Mouse (Mus musculus) left cerebral cortex, postnatal 4 days (tissue): ENCODE results near the gene Lingo2. TPM values are rescaled to one million over a fixed set of nuclear protein-coding genes. Genes with fewer than 3 reads are reported as not detected.
"Not testable (repeated sequence)": the region's sequence is repeated elsewhere in the genome, so short reads cannot be mapped to it uniquely, and the experiment has no call there.

Source experiments
- DNase-seq: peaks from one replicate; pipeline ENCODE4 v3.0.0-alpha.2; 2022
- intact Hi-C: fragments of 180-260 bp; cut with DNase I; formaldehyde crosslinking; loops from one replicate; pipeline ENCODE4 v1.15.1; 2025
- total RNA-seq, 2 experiments: library from RNA; stranded (reverse); gene quantifications; 2 replicates each; pipeline ENCODE4 v1.2.3; 2021

The Lingo2 gene
- total RNA-seq, 2 experiments from 2014 or later, result 66.0 to 68.2 TPM

GRCm38 (mm10) chr4:36170099-36170498 lies 781.4 kb downstream of the Lingo2 start:
- intact Hi-C loops, result no loop called here
- no peak for DNase-seq

DNA sequence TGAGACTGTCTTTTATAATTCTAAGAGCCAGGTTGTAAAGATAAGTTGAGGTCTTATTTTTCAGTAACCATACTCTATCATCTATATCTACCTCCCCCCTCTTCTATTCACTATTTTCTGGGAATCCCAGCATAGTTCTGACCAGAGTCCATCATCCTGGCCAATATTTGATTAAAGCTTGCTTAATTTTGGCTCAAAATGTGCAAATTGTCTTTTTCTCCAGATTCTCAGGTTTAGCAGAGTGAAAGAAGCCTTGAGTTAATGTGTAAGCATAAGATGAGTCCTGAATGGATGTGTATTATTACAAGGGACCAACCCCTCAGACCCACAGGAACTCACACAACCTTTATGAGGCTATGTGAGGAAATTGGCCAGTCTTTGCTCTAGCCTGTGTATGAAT lies 820.2 kb downstream of the Lingo2 start:
- intact Hi-C loops, result no loop called here
- no peak for DNase-seq

GRCm38 (mm10) chr4:36095482-36095881 lies 856.1 kb downstream of the Lingo2 start:
- DNase-seq, result no peak
- intact Hi-C loops, result no loop called here

- DNase-seq, result no peak
- intact Hi-C loops, result no loop called here
Measured at GRCm38 (mm10) chr4:36081095-36081852, 870.3 kb downstream of the Lingo2 start.

DNA sequence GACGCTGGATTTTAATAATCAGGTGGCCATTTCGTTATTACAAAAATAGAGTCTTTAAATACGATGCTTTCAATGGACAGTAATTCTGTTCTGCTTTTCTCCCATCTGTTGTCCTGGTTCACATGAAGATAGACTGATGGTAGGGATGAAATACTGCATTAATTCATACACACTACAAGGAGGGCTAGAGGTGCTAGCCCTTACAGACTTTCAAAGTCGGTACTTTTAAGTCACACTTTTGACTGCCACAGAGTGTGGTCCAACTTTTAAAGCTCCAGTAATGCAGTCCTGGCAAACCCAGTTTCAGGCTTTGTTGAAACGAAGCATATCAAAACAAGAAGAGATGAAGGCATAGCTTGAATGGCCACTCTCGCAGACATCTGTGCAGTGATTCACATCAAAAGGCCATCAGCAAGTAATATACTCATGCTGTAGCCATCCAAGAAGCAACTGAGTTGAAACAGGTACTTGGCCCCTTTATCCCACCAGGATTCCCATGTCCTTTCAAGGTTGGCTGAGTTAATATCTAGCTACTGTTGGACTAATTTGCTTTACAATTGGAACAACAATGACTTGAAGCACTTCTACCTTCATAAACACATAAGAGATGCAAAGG lies 872.5 kb downstream of the Lingo2 start:
- DNase-seq, result no peak
- intact Hi-C loops, result no loop called here

DNA sequence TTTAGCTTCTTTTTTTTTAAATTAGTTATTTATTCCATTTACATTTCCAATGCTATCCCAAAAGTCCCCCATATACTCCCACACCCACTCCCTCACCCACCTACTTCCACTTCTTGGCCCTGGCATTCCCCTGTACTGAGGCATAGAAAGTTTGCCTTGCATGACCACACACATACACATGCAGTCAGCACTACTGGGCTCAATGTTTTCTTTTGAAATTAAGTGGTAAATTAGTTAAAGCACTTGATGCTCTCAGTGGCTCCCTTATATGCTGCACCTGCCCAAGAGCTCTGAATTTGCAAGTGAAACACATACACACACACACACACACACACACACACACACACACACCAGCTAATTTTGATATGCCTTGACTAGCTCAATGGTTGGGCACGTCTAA lies 886.8 kb downstream of the Lingo2 start:
- DNase-seq, intact Hi-C loops: not testable (repeated sequence)

DNA sequence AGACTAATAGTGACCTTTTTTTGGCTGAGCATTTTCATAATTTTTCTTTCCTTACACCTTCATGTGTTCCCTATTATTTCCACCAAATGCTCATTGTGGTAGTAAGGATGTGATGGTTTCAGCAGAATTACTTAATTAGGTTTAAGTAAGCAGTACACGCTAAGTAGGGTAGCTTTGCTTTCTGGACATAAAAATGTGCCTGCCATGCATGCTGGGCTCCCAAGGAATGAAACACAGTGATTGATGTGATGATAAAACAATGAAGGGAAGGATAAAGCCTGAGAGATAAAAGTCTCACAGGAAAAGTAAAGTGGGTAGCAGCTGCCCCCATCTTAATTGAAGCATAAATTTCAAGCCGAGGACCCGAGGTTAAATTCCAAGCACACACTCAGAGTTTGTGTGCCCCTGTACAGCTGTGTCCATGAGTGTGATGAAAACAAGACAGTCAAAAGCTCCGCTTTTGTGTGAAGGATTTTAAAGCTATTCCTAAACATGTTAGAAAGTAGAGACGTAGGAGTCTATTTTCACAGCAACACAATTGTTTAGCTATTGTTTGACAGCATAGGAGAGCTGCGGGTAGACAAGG lies 898.7 kb downstream of the Lingo2 start:
- intact Hi-C loops, result no loop called here
- no peak for DNase-seq

DNA sequence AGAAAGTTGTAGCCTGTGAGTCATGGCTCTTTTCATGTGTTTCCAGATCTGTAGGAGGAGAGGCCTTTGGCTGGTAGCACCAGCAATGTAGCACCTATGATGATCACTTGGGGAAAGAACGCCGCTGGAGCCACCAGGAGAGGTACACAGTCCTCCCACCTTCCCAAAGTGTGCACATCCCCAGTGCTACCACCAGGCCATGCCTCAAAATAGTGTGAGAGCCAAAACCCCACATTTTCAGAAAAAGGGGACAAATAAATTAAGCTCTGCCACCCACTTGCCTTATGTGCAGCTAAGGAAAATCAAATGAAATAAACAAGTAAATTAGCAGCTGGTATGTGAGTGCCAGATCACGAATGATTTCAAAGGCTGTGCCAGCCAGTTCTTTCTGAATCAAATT lies 911.2 kb downstream of the Lingo2 start:
- intact Hi-C loops, result no loop called here
- no peak for DNase-seq

DNA sequence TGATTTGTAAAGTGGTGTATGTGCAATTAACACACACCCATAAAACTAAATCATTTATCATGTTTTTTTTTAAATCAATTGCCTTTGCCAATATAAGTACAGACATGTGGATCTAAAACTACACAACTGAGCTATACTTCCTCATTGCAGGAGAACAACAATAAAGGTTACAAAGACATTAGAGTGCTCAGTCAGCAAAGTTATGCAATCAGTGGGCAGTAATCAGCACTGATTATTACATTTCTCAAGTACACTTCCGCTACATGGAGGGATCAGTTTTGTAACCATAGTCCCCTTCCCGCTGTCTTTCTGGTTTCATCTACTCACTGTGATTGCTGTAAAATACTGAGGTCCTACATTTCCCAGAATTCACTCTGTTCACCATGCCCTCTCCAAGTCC lies 912.8 kb downstream of the Lingo2 start:
- no peak for DNase-seq
- intact Hi-C loops, result no loop called here

DNA sequence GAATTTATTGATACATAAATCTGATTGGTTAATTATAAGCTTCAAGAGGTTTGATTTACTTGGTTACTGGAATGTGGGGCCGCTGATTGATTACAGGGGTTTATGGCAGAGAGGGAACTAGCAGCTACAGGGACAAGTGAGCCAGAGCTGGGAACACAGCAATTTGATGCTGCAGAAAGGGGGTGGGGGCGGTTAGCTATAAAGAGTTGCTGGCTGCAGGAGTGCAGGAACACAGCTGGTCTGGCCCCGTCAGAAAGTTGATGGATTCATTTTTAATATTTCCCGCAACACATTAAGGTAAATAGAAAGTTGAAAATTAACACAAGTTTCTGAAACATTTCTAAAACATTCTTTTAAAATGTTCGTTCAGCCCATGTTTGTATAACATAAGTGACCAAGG lies 919.5 kb downstream of the Lingo2 start:
- intact Hi-C loops, result no loop called here
- DNase-seq, result no peak

- intact Hi-C loops, result no loop called here
- DNase-seq, result no peak
Measured at GRCm38 (mm10) chr4:36014181-36014580, 937.4 kb downstream of the Lingo2 start.

DNA sequence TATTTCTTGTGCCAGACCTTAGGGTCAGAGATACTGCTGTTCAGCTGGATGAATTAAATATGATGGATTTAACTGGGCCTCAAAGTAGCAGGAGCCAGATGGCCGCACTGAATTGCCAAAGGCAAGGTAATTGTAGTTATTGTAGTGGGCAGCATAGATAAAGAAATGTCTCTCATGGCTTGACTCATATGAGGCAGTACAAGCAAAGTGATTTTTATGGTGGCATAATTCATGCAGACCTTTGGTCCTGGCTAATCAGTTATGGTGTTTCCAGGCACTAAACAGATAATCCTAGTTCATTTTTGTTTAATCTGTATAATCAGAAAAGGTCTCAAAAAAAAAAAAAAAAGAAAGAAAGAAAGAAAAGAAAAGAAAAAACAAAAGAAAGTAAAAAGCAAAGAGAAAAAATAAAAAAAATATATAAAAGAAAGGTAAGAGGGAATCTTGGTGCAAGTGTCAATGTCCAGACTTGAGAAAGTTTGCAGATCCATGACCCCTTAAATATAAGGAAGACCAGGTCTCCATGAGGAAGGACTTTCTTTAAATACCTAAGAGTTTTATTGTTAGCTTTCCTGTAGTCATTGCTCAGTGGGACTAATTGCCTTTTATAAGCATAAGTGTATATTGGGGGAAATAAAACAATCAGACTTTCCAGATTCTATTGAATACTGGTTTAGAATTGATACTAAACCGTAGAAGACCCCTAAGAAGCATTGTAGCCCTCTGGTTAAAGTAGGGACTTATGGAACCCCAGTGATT lies 959.4 kb downstream of the Lingo2 start:
- peak; percentile 19 for DNase-seq
- intact Hi-C loops, result no loop called here

DNA sequence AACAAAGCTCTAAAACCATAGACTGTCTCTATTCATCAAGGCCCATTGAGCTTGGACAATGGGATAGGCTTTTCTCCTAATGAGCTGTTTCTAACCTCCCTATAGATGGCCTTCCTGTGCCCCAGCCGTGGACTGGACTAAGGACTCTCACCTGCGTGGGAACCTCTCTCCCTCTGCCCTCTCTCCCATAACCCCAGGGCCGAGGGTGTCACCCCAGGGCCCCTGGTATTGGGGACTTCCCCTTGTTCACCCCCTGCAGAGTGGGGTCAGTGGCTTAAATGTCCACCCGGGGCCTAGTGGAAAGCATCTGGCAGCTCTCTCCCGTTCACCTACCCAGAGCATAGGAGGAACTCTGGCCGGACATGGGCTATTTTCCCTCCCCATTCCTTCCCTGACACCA lies 965.5 kb downstream of the Lingo2 start:
- intact Hi-C loops, result no loop called here
- DNase-seq, result no peak

GRCm38 (mm10) chr4:35963532-35963931 lies 988.0 kb downstream of the Lingo2 start:
- intact Hi-C loops, result no loop called here

DNA sequence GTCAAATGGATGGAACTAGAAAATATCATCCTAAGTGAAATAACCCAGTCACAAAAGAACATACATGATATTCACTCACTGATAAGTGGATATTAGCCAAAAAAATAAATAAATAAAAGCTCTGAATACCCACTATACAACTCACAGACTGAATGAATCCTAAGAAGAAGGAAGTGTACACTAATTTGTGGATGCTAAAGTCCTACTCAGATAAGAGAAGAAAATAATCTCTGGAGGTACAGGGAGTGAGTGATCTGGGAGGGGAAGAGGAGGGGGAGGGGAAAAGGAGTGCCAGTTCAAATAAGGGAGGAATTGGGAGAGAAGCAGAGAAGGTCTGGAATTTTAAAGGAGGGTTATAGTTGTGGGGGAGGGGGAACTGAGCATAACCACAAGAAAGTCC lies 999.7 kb downstream of the Lingo2 start:
- DNase-seq, result no peak

More at GRCm38 (mm10) chr4:35963532-35963931, 988.0 kb downstream of the Lingo2 start:
- DNase-seq, result no peak

GRCm38 (mm10) chr4:35951251-35951650 lies 1000.3 kb downstream of the Lingo2 start:
- intact Hi-C loops, result no loop called here
- DNase-seq, result no peak

More for the DNA sequence above, 999.7 kb downstream of the Lingo2 start:
- intact Hi-C loops, result no loop called here

GRCm38 (mm10) chr4:35934056-35934661 lies 1017.4 kb downstream of the Lingo2 start:
- intact Hi-C loops, result no loop called here
- DNase-seq, result no peak

DNA sequence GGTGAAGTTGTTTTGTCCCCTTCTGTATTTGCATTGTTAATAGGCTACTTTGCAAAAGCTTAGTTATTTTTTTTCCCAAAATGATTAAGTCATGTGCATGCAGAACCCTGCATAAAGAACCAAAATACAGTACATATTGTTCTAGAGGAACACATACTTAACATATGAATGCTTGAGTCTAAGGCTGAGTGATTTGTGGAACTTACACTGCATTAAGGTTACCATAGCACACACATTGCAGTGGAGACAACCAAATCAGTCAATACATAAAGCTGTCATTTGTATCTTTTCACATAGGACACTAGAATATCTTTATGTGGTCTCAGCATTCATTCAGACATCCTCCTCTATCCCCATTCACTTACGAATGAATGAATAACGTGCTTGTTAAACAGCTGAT lies 1023.8 kb downstream of the Lingo2 start:
- intact Hi-C loops, result no loop called here
- no peak for DNase-seq

DNA sequence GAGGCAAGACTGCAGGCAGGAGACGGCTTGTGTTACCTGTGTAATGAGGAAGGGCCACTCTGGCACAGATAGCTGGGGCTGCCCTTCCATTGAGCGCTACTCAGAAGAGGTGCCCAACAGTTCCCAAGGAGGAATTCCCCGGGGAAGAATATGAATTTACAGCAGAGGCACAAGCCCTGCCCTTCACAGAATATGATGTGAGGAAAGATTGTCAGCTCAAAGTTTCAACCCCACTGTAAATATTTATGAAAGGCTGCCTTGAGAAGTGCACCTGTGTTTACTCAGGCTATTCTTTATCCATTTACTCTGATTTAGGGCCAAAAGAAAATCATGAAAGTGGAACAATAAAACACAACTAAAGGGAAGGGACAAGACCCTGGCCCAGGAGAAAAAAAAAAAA lies 1034.1 kb downstream of the Lingo2 start:
- DNase-seq, result no peak
- intact Hi-C loops, result no loop called here

DNA sequence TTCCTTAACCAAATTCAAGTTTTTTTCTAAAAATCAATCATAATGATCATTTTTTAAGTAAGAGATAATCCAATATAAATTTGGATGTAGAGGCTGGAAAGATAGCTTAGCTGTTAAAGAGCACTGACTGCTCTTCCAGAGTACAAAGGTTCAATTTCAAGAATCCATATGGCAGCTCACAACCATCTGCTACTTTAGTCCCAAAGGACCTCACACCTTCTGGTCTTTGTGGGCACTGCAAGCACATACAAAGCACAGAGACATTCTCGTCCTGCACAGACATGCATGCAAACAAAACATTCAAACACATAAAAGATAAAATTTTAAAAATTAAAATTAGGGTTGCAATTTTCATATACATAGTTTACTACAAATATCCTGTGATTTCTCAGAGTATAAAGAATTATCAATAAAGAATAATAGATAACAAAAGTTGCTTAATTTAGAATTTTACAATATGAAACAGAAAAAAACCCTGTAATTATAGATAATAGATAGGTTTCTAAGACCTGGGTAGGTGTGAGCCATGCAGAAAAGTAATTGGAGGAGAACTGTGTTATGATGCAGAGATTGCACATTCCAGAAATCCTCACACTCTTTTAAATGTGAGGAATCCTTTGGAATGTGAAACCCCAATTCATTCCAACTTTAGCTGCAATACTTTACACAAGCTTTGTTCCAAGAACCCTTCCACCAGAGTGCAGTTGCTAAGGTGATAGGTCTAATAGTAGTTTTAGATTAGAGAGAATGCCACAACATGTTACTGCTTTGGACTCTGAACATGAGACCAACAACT lies 1053.6 kb downstream of the Lingo2 start:
- DNase-seq, result peak; percentile 28
- intact Hi-C loops, result no loop called here
